In genomic region chr13:32509231-32510023, GRCm38 (mm10) we compare ENCODE assay signal across 32 mouse cellular contexts.
DNase-seq lines count a peak whose midpoint lies in the region; ATAC-seq and TF ChIP-seq lines count a peak whose summit lies in the region.
"Had no signal": no experiment of that assay in that cellular context is flagged by ENCODE, and none has a peak within 500 bp of the region (broad histone marks: within the 10 kb centered on the region; RNA-seq: fewer than 3 reads in every experiment).

No protein-coding gene starts in this region.

- H3K4me1 ChIP-seq in heart, embryonic 11.5 days (ENCODE audit: control insufficient read depth, insufficient read depth, low read length): peaks cover 8% of the 10 kb centered on the region
- H3K4me1 ChIP-seq in CH12.LX (ENCODE audit: control insufficient read depth in 1 of 2, insufficient read depth in 2 of 2): peaks cover 6 to 36% of the 10 kb centered on the region in 2 experiments
- no peaks in the 10 kb centered on the region for H3K4me1 ChIP-seq in lung, adult 2 months (ENCODE audit: control insufficient read depth, insufficient read depth, low read length)
- H3K4me1 ChIP-seq: hindbrain, embryonic 15.5 days; lung, embryonic 15.5 days; megakaryocyte, embryonic 14.5 days; midbrain, embryonic 12.5 days; neural tube, embryonic 12.5 days had no signal

- in situ Hi-C loops in CH12.LX (cut with MboI; ENCODE audit: low pct_ligation_motif_present, low pct_unique_long_range_greater_than_20kb, low sequenced_read_pairs): loop anchor here (10.0 kb wide), 1 partner anchor 95 kb away; no protein-coding TSS in a partner anchor

- peak; percentile 90 for DNase-seq in heart, adult 11 months
- peak; percentile 53 for DNase-seq in CH12.LX (ENCODE audit: extremely low read depth)
- DNase-seq in embryo, embryonic 9.5 days (ENCODE audit: extremely low spot score): peak; percentile 12
- no peak for DNase-seq in cerebellum, postnatal 14 days
- DNase-seq in left cerebral cortex, adult 11 months (ENCODE audit: low spot score): no peak
- no peak for DNase-seq in lung, adult 2 months
- DNase-seq: adrenal gland, adult 2 months; adrenal gland, postnatal 36 days; B cell, adult 2 months; cerebellum, adult 18-20 months; cerebellum, postnatal 36 days; heart, postnatal 10 days; kidney, adult 18-20 months; kidney, postnatal 25 days; lung, postnatal 36 days; right cerebral cortex, adult 18-20 months; thymus, postnatal 4 days had no signal

- no peak overlapping the region for H3K27ac ChIP-seq in heart, embryonic 11.5 days (ENCODE audit: low read depth, low read length)
- no peak overlapping the region for H3K27ac ChIP-seq in CH12.LX (ENCODE audit: insufficient read depth, low read depth)
- H3K27ac ChIP-seq: forebrain, embryonic 10.5 days; heart, embryonic 13.5 days; hindbrain, embryonic 10.5 days; hindbrain, embryonic 15.5 days; kidney, embryonic 15.5 days; left cerebral cortex, adult 2 months; limb, embryonic 12.5 days; liver, embryonic 15.5 days; lung, embryonic 15.5 days; midbrain, embryonic 12.5 days; neural tube, embryonic 12.5 days had no signal

- no peaks in the 10 kb centered on the region for H3K9me3 ChIP-seq in heart, embryonic 11.5 days (replicated peaks; ENCODE audit: control insufficient read depth, low read length)
- H3K9me3 ChIP-seq in CH12.LX (replicated peaks; ENCODE audit: low read length): no peaks in the 10 kb centered on the region
- H3K9me3 ChIP-seq: forebrain, embryonic 10.5 days; heart, embryonic 13.5 days; hindbrain, embryonic 10.5 days; hindbrain, embryonic 15.5 days; kidney, embryonic 15.5 days; limb, embryonic 12.5 days; liver, embryonic 15.5 days; lung, embryonic 15.5 days; megakaryocyte, embryonic 14.5 days; midbrain, embryonic 12.5 days; neural tube, embryonic 12.5 days had no signal

- no peak for TF ChIP-seq EP300 in CH12.LX (IDR thresholded peaks at IDR 0.05; ENCODE audit: low read length)

- ATAC-seq in heart, embryonic 11.5 days (replicated peaks; ENCODE audit: insufficient number of reproducible peaks, low FRiP score, low TSS enrichment): no peak
- ATAC-seq: forebrain, embryonic 16.5 days had no signal

- TF ChIP-seq CTCF in CH12.LX (conservative IDR thresholded peaks at IDR 0.05 in 1 of 2, IDR thresholded peaks at IDR 0.05 in 1 of 2; ENCODE audit: low read depth in 2 of 2, low read length in 2 of 2): no peak
- TF ChIP-seq CTCF in lung, adult 2 months (IDR thresholded peaks at IDR 0.05; ENCODE audit: insufficient read depth, low read length): no peak

- no peak for TF ChIP-seq POLR2A in CH12.LX (IDR thresholded peaks at IDR 0.05; ENCODE audit: low read depth, low read length)
- no peak for TF ChIP-seq POLR2A in lung, adult 2 months (IDR thresholded peaks at IDR 0.05; ENCODE audit: borderline replicate concordance, extremely low read depth, low read depth, low read length)

- dilution Hi-C loops in CH12.LX (cut with MboI; ENCODE audit: extremely low pct_ligation_motif_present, extremely low pct_unique_long_range_greater_than_20kb, low sequenced_read_pairs): no loop called here

- H3K36me3 ChIP-seq in heart, embryonic 11.5 days (ENCODE audit: control insufficient read depth, insufficient read depth, low read length): no peaks in the 10 kb centered on the region
- no peaks in the 10 kb centered on the region for H3K36me3 ChIP-seq in CH12.LX (replicated peaks in 1 of 2; ENCODE audit: control insufficient read depth in 1 of 2, insufficient read depth in 1 of 2, low read length in 1 of 2)
- H3K36me3 ChIP-seq: forebrain, embryonic 10.5 days; heart, embryonic 13.5 days; hindbrain, embryonic 10.5 days; hindbrain, embryonic 15.5 days; kidney, embryonic 15.5 days; limb, embryonic 12.5 days; liver, embryonic 15.5 days; lung, embryonic 15.5 days; midbrain, embryonic 12.5 days; neural tube, embryonic 12.5 days had no signal

- H3K4me3 ChIP-seq in heart, embryonic 11.5 days (ENCODE audit: low read depth, low read length): no peak overlapping the region
- H3K4me3 ChIP-seq in CH12.LX (replicated peaks in 1 of 3; ENCODE audit: low read depth in 2 of 3, low read length in 2 of 3, poor library complexity in 1 of 3): no peak overlapping the region
- no peak overlapping the region for H3K4me3 ChIP-seq in lung, adult 2 months (replicated peaks; ENCODE audit: extremely low read depth, low read depth, low read length)
- H3K4me3 ChIP-seq: forebrain, embryonic 10.5 days; heart, embryonic 13.5 days; hindbrain, embryonic 10.5 days; hindbrain, embryonic 15.5 days; kidney, embryonic 15.5 days; left cerebral cortex, adult 2 months; limb, embryonic 12.5 days; liver, embryonic 15.5 days; lung, embryonic 15.5 days; megakaryocyte, embryonic 14.5 days; midbrain, embryonic 12.5 days; myocyte; neural tube, embryonic 12.5 days had no signal

- H3K9ac ChIP-seq in heart, embryonic 11.5 days (ENCODE audit: low read depth, low read length): no peak overlapping the region
- no peak overlapping the region for H3K9ac ChIP-seq in CH12.LX (ENCODE audit: insufficient read depth, low read depth)
- H3K9ac ChIP-seq: heart, embryonic 13.5 days; hindbrain, embryonic 15.5 days; kidney, embryonic 15.5 days; limb, embryonic 12.5 days; liver, embryonic 15.5 days; lung, embryonic 15.5 days; midbrain, embryonic 12.5 days; neural tube, embryonic 12.5 days had no signal

- no peaks in the 10 kb centered on the region for H3K79me2 ChIP-seq in CH12.LX (replicated peaks; ENCODE audit: control insufficient read depth, extremely low read depth, insufficient read depth, poor library complexity, severe bottlenecking)

- WGBS in heart, embryonic 11.5 days (ENCODE audit: insufficient replicate concordance): 54% methylated on average over 5 of the region's 5 CpGs
- 66% methylated on average over 5 of the region's 5 CpGs for WGBS in lung, adult 2 months

- no peak for TF ChIP-seq RAD21 in CH12.LX (IDR thresholded peaks at IDR 0.05; ENCODE audit: low read depth, low read length)

- H3K4me2 ChIP-seq in heart, embryonic 11.5 days: no peak overlapping the region
- H3K4me2 ChIP-seq in CH12.LX (ENCODE audit: insufficient read depth, low read depth, poor library complexity, severe bottlenecking): no peak overlapping the region
- H3K4me2 ChIP-seq: heart, embryonic 13.5 days; hindbrain, embryonic 15.5 days; kidney, embryonic 15.5 days; limb, embryonic 12.5 days; liver, embryonic 15.5 days; lung, embryonic 15.5 days; midbrain, embryonic 12.5 days; neural tube, embryonic 12.5 days had no signal

- no peaks in the 10 kb centered on the region for H3K27me3 ChIP-seq in heart, embryonic 11.5 days (ENCODE audit: control insufficient read depth, insufficient read depth, low read length)
- H3K27me3 ChIP-seq in CH12.LX (replicated peaks): no peaks in the 10 kb centered on the region
- H3K27me3 ChIP-seq: heart, embryonic 13.5 days; hindbrain, embryonic 15.5 days; kidney, embryonic 15.5 days; limb, embryonic 12.5 days; liver, embryonic 15.5 days; lung, embryonic 15.5 days; midbrain, embryonic 12.5 days; neural tube, embryonic 12.5 days had no signal

TF ChIP-seq in CH12.LX, 34 proteins besides CTCF, POLR2A, EP300 and RAD21:
- TF ChIP-seq CHD2 (IDR thresholded peaks at IDR 0.05; ENCODE audit: low read length) (no peak), ETS1 (conservative IDR thresholded peaks at IDR 0.05; ENCODE audit: low read depth, low read length) (peak; percentile 62), BHLHE40 (IDR thresholded peaks at IDR 0.05; ENCODE audit: low read depth, low read length) (peak; percentile 91)

Comparison
In these comparisons a context has a peak if more than half of its experiments do, and no peak if none do; other contexts are left out.
1. DNase-seq: peak in heart, adult 11 months (single experiment), CH12.LX (single experiment) and embryo, embryonic 9.5 days (single experiment); none in cerebellum, postnatal 14 days (0 of 2), left cerebral cortex, adult 11 months (single experiment) and lung, adult 2 months (single experiment).